Mouse (Mus musculus) right cerebral cortex, postnatal 14 days (tissue): ENCODE measurements at regions not wholly inside any gene's neighbourhood (a gene's known extent, or its start where the extent isn't known, plus 50 kb on each side); places are given as distances from the start of the nearest gene placed in this dataset.
A peak's percentile ranks its signal among the peaks of the same experiment; 100 is the strongest.
"Not testable (repeated sequence)": the region's sequence is repeated elsewhere in the genome, so short reads cannot be mapped to it uniquely, and the experiment has no call there.

Source experiments
- DNase-seq: peaks from one replicate; pipeline ENCODE4 v3.0.0; 2022

GRCm38 (mm10) chr10:14333344-14333743, 212.1 kb downstream of the Adgrg6 start:
- DNase-seq: no peak

GRCm38 (mm10) chr10:14332688-14333117, 212.8 kb downstream of the Adgrg6 start:
- peak; percentile 7 for DNase-seq

- no peak for DNase-seq
Measured at GRCm38 (mm10) chr10:14328846-14329245, 216.6 kb downstream of the Adgrg6 start.

DNA sequence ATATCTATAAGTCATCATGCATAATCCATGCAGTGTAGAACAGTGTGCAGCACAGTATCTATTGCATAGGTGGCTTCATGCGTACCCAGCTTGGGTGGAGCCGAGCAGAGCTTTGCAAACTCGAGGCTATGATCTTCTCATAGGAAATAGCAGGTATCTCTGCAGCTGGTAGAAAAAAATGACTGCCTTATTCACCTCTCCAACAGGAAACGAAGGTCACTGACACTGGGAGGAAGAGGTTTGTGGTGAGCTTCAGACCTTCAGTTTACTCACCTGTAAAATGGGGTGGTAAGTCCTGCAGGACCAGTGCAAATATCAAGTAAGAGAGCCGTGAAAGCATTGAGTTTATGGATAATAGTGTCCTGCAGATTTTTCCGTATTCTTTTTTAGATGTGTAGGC, 219.2 kb downstream of the Adgrg6 start:
- DNase-seq: no peak

DNA sequence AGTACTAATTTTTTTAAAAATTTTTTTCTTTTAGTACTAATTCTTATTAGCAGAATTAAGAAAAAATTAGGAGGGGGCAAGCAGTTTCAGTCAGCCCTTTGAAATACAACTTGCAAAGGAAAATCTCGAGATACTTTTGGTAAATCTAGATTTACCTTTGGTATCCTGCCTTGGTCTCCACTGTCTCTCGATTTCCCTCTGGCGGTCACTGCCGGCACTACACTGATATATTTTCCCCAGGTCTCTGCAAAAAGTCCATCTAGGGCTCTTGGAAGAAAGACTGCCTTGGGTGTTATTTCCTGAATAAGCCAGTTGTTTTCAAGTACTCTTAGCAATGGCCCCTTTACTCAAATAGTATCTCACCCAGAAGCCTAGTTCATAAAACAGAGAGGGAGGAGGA, 224.0 kb downstream of the Adgrg6 start:
- DNase-seq: peak; percentile 89

- no peak for DNase-seq
Measured at GRCm38 (mm10) chr10:14315232-14315631, 230.2 kb downstream of the Adgrg6 start.

GRCm38 (mm10) chr10:14314607-14315006, 230.9 kb downstream of the Adgrg6 start:
- DNase-seq: peak; percentile 16

DNA sequence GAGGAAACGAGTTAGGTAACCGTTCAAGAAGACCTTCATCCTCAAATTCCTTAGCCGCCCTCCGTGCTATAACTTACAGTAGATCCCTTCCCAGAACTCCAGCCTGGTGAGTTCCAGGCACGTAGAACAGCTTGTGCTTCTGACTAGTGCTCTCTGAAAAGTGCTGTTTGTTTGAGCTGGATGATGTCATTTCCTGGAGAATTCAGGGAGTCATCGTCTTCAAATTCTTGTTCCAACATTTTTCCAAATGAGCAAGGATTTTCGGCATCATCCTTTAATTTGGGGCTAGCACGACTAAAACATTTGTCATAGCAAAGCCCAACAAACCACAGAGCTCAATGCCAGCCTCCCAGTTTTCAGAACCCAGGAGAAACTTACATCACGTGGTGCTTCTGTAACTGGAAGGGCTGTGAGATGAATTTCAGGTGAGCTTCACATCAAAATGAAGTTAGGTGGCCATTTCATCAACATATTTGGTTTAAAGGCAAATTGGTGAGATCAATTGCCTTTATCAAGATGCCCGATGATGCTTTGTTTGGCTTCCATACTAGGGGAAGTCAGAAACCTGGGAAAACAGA, 231.4 kb downstream of the Adgrg6 start:
- DNase-seq: no peak

GRCm38 (mm10) chr10:14312959-14313358, 232.5 kb downstream of the Adgrg6 start:
- no peak for DNase-seq

DNA sequence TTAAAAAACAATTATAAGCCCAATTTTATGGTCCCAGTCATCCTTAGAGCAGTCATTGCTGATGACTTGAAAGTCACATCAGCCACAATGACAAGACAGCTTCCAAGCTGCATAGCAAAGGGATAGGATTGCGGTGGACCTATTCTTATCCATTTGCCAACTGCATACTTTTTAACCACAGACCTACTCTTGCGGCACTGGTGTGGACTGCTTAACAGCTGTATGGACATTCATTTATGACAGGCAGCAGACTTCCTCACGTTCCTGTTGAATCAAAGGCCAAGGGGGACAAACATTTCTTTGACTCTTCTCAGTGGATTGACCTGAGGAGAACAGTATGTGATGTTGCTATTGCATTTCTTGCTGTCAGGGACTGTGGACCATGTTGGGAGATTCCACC, 233.5 kb downstream of the Adgrg6 start:
- DNase-seq: no peak

GRCm38 (mm10) chr10:14306811-14307210, 238.6 kb downstream of the Adgrg6 start:
- DNase-seq: no peak

- DNase-seq: no peak
Measured at GRCm38 (mm10) chr10:14303476-14303875, 242.0 kb downstream of the Adgrg6 start.

DNA sequence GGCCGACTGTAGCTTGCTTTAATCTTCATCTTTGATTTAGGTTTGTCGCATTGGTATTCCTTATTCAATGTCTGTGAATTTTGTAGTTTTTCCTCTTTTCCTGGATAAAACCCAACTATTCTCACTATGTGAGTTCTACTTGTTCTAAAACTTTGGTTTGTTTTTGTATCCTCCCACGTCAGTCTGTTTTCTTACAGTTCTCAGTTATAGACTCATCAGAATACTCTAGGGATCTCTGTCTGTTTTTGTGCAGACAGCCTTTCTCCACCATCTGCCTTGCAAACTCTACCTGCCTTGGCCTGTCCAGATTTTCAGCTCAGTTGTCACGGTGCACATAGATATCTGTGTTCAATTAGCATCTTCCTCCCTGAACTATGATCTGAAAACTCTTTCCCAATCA, 249.3 kb downstream of the Adgrg6 start:
- no peak for DNase-seq

GRCm38 (mm10) chr10:14292701-14293100, 252.8 kb downstream of the Adgrg6 start:
- not testable (repeated sequence) for DNase-seq

DNA sequence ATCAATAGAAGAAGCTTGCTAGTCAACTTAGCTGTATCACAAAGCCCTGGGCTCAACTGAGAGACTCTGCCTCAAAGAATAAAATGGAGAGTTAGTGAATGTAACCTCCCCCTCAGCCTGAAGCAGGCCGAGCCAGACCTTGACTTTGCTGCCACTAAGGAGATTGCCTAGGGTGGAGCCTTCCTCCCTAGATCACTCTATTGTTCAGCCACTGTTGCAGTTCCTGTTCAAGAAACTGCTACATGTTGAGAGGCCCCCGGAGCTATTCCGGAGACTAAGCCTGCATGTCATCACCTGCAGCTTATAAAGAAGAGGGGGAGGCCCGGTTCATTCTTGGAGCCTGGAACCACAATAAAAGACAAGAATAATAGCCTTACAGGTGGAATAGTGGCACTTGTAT, 257.9 kb downstream of the Adgrg6 start:
- no peak for DNase-seq

DNA sequence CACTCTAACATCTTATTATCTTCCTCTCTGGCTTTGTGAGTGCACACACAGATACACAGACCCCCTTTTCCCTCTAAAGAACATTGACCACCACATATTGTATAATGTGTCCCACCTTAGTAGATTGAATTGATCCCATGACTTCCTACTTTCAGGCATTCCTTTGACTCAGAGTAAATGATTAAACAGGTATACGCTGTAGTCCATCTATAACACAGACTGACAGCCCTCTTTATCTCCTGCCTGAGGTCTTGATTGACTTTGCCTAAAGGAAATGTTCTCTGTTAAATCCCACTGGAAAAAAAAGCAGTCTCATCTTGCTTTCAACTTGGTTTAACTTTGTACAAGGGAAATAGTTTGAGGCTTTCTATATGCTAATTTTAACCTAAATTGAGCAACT, 268.8 kb downstream of the Adgrg6 start:
- no peak for DNase-seq

DNA sequence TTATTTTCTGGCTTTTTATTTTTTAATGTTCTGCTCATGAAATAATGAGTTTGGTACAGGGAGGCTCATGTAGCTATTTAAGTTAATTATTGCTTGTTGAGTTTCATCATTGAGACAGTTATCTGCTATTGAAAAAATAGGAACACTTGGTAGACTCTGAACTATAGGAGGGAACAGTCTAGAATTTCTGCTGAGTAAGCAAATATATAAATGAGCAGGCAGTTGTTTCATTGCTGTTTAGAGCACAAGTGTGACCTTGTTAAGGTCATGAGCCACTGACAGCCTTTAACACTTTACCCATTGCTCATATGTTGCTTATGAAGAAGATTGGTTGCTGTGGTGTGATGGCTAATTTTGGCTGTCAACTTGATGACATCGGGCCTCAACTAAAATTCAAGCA, 270.0 kb downstream of the Adgrg6 start:
- no peak for DNase-seq

GRCm38 (mm10) chr10:14270008-14270407, 275.5 kb downstream of the Adgrg6 start:
- no peak for DNase-seq

DNA sequence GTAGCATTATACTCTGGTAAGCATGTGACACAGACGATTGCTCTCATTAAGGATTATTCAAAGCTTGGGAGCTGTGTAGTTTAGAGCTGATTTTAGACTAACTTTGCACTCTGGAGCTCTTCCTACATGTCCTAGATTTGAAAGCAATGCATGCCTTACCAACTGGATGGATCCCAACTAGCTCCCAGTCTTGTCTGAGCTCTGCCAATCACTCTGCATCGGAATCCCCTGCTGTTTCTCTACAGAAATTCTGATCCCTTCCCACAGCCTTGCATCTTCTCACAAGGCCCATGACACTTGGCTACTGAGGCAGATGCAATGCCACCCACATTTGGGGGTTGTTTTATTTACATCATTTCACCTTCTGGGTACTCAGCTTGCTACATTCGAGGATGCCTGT, 277.8 kb downstream of the Adgrg6 start:
- no peak for DNase-seq

- no peak for DNase-seq
Measured at GRCm38 (mm10) chr10:14239670-14240069, 273.8 kb downstream of the Hivep2 start.

DNA sequence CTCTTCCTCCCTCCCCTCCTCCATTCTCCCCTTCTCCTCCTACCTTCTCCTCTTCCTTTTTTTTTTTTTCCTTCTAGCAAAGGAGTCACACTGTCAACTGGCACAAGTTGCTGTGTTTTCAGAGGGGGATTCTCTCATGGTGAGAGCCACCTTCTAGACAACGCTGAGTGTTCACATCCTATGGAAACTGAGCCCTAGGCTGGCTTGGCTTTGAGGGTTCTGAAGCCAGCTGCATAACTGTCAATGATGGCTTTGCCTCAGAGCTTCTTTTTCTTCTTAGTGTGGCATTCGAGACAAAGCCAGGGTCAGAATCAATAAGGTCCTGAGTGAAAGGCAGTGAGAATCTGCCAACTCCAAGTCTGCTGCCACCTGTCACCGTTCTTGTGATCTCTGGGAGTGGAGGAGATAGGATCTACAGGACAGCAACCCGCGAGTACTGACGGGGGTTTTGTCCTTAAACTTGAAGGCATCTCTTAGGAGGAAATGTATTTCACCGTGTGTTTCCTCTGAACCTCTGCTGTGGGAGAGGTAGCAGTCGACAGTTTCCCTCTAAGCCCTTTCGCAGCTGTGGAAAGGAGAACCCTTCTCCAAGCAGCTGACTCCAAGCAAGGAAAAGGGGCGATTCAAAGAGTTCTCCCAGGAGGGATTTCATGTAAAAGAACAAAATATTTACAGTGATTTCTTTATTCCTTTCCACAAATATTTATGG, 269.2 kb downstream of the Hivep2 start:
- DNase-seq: no peak

DNA sequence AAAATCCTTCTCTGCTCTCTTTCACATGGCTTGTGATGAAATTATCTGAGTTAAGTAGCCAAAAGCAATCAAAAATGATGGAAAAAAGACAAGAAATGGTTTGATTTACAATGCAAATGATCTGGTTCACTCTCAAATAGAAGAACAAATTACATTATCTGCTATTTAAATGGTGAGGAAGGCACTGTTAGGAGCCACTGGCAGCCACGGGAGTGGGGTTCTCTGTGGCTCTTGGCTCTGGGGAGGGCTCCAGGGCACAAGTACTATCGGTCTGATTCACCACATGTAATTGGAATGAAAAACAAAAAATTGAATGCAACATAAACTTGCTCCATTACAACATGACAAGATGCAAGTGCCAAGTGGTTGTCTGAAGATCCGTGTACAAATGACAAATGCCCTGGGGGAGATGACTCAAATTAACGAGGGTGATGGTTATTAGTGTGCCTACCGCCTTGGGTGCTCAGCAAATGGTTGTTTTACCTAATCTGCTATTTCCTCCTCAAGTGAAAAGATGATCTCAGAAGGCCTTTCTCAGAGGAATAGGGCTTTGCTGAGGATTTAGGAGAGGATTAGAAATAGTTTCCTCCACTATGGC, 268.2 kb downstream of the Hivep2 start:
- no peak for DNase-seq

DNA sequence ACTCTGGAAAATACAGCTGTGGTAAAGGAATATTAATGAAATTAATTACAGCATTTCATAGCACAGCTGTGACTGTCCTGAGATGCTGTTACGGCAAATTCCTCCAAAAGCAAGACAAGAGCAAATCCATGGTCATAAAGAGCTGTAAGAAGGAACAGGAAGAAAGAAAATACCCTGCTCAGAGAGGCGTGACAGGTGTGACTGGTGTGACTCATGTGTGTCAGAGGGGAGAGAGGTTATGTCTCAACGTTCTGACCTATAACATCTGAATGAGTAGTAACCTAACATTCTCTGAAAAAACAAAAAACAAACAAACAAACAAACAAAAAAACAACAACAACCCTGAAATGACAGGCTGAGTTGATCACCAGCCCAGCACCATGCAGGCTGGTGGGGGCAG, 267.5 kb downstream of the Hivep2 start:
- DNase-seq: no peak

DNA sequence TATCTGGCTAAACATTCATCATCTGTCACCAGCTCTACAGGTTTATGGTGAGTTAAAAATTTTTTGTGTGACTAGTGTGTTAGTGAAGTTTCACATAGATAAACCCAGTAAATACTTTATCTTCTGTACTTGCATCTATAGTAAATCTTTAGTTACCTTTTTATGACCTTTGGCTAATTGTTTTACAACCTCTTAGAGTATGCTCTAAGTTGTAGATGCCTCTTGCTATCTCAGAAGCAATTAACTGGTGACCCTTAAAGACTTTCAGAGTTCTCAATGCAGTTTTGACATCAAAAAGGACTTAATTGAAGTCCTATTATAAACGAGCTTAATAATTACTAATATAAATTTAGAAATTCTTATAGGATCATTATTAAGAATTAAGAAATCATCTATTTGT, 265.6 kb downstream of the Hivep2 start:
- no peak for DNase-seq

GRCm38 (mm10) chr10:14217284-14217683, 251.4 kb downstream of the Hivep2 start:
- DNase-seq: no peak
